Mouse (Mus musculus) urinary bladder, postnatal 14 days (tissue): ENCODE measurements around the gene Aaas.

Experiments
- DNase-seq: peaks from one replicate; pipeline ENCODE4 v3.0.0; 2021; ENCODE audit warnings: low spot score

Gene Aaas

GRCm38 (mm10) chr15:102308717-102309116 is 41.9 kb downstream of the Aaas start:
- DNase-seq = no peak

- DNase-seq = no peak
Measured at GRCm38 (mm10) chr15:102302542-102302941, 48.0 kb downstream of the Aaas start.

- no peak for DNase-seq
Measured at GRCm38 (mm10) chr15:102296368-102297006, 54.1 kb downstream of the Aaas start.

GRCm38 (mm10) chr15:102295633-102296367 is 54.8 kb downstream of the Aaas start, which contains the start of gene Espl1:
Gene Espl1 (plus strand): TSS chr15:102296266.
- peak; percentile 94 for DNase-seq
